Mouse (Mus musculus) bone marrow macrophage, adult 2 months (primary cell): ENCODE measurements around the gene Adcy9.

Source experiments
- CTCF ChIP-seq: IDR thresholded peaks from 2 replicates; pipeline ENCODE4 v1.5.1; 2012; ENCODE audit warnings: low read depth, mild to moderate bottlenecking, low read length, moderate library complexity
- POLR2A ChIP-seq: IDR thresholded peaks from 2 replicates; pipeline ENCODE4 v1.6.1; 2012; ENCODE audit warnings: mild to moderate bottlenecking, low read depth, low read length, borderline replicate concordance

- TF ChIP-seq CTCF (no peak), POLR2A (no peak)
Observed at GRCm38 (mm10) chr16:4381487-4381886, 38.8 kb downstream of the Adcy9 start.
